Mouse (Mus musculus) myocyte (in vitro differentiated cells): ENCODE measurements around the gene Cyp4v3. TPM values are rescaled to one million over a fixed set of nuclear protein-coding genes. Genes with fewer than 3 reads are reported as not detected.

ENCODE experiments used
- H3K27me3 ChIP-seq: one replicate; pipeline ENCODE4 v1.6.1; 2011; ENCODE audit not compliant: control insufficient read depth, insufficient read depth, insufficient read length
- H3K36me3 ChIP-seq: one replicate; pipeline ENCODE4 v1.6.1; 2011; ENCODE audit not compliant: control insufficient read depth, insufficient read depth
- H3K4me2 ChIP-seq: one replicate; pipeline ENCODE4 v1.6.1; 2011; ENCODE audit warnings: low read depth, control low read depth
- H3K4me3 ChIP-seq: one replicate; pipeline ENCODE4 v1.5.1; 2011; ENCODE audit warnings: mild to moderate bottlenecking, control low read depth, moderate library complexity
- H3K79me2 ChIP-seq: one replicate; pipeline ENCODE4 v1.6.1; 2011; ENCODE audit not compliant: control insufficient read depth, insufficient read depth
- H3ac ChIP-seq: one replicate; pipeline ENCODE4 v1.6.1; 2011; ENCODE audit not compliant: control insufficient read depth, insufficient read length
- CEBPB ChIP-seq: IDR thresholded peaks from 2 replicates; pipeline ENCODE4 v1.6.1; 2011; ENCODE audit warnings: mild to moderate bottlenecking, moderate library complexity; ENCODE audit not compliant: poor library complexity, insufficient read depth, severe bottlenecking
- E2F4 ChIP-seq: IDR thresholded peaks from one replicate; pipeline ENCODE4 v1.6.1; 2011; ENCODE audit warnings: mild to moderate bottlenecking, control low read depth, moderate library complexity; ENCODE audit not compliant: insufficient read depth
- MAX ChIP-seq: IDR thresholded peaks from one replicate; pipeline ENCODE4 v1.6.1; 2011; ENCODE audit warnings: low read depth, mild to moderate bottlenecking, control low read depth
- MYOD1 ChIP-seq, 3 experiments: IDR thresholded peaks; one replicate each; pipeline ENCODE4 v1.6.1; 2011; ENCODE audit warnings: control low read depth in 2 of 3, low read depth in 2 of 3, mild to moderate bottlenecking in 2 of 3, moderate library complexity in 1 of 3; ENCODE audit not compliant: insufficient read length in 2 of 3, control insufficient read depth in 1 of 3
- MYOG ChIP-seq, 3 experiments: IDR thresholded peaks; one replicate each; pipeline ENCODE4 v1.6.1; 2011; ENCODE audit warnings: control low read depth in 2 of 3, low read depth in 2 of 3, mild to moderate bottlenecking in 2 of 3; ENCODE audit not compliant: insufficient read length in 2 of 3, control insufficient read depth in 1 of 3, insufficient read depth in 1 of 3
- POLR2A ChIP-seq: IDR thresholded peaks from one replicate; pipeline ENCODE4 v1.6.1; 2011; ENCODE audit warnings: low read depth, mild to moderate bottlenecking, control low read depth, moderate library complexity; ENCODE audit not compliant: insufficient read length
- POLR2AphosphoS2 ChIP-seq: IDR thresholded peaks from one replicate; pipeline ENCODE4 v1.6.1; 2011; ENCODE audit warnings: low read depth, control low read depth; ENCODE audit not compliant: insufficient read length
- REST ChIP-seq: IDR thresholded peaks from one replicate; pipeline ENCODE4 v1.6.1; 2011; ENCODE audit warnings: mild to moderate bottlenecking, control low read depth, moderate library complexity; ENCODE audit not compliant: insufficient read depth, insufficient read length
- SRF ChIP-seq: IDR thresholded peaks from one replicate; pipeline ENCODE4 v1.6.1; 2011; ENCODE audit warnings: low read depth; ENCODE audit not compliant: control insufficient read depth, insufficient read length
- TCF12 ChIP-seq: IDR thresholded peaks from one replicate; pipeline ENCODE4 v1.6.1; 2011; ENCODE audit warnings: mild to moderate bottlenecking, control low read depth; ENCODE audit not compliant: poor library complexity, insufficient read depth, severe bottlenecking
- TCF3 ChIP-seq: IDR thresholded peaks from one replicate; pipeline ENCODE4 v1.6.1; 2011; ENCODE audit warnings: low read depth, control low read depth; ENCODE audit not compliant: insufficient read length
- USF1 ChIP-seq: IDR thresholded peaks from one replicate; pipeline ENCODE4 v1.6.1; 2011; ENCODE audit warnings: low read depth, mild to moderate bottlenecking, control low read depth, moderate library complexity
- polyA plus RNA-seq: library from polyadenylated mRNA; unstranded; fragments of >200 nt; fragmentation: generic; extraction: Trizol; gene quantifications from one replicate; pipeline ENCODE4 v1.2.1, GENCODE M21; 2012; ENCODE audit warnings: missing spikeins

The Cyp4v3 gene
- polyA plus RNA-seq, 1 experiment: 0.02 TPM

DNA sequence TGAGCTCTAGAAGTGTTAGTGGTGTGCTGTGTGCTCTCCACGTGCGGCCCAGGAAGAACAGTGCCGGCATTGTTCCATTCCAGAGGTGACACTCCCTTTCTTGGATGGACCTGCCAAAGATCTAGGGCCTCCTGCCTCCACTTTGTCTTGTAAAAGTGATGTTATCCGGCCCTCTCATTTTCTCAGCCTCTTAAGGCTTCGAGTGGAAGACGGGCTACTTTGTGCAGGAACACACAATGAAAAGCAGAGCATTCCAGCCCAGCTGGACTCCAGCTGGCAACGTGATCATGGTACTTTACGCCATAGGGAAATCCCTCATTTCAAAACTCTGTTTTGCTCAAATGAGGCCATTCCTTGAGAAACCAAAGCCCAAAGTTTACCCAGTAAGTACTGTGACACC, 66.0 kb downstream of the Cyp4v3 start:
- Histone ChIP-seq H3K4me2 (no peak overlapping the region), H3K27me3 (no peaks in the 10 kb centered on the region), H3K79me2 (no peaks in the 10 kb centered on the region), H3K36me3 (no peaks in the 10 kb centered on the region), H3K4me3 (no peak overlapping the region), H3ac (no peak overlapping the region)
- TF ChIP-seq MAX (no peak), CEBPB (no peak), SRF (no peak), POLR2AphosphoS2 (no peak), USF1 (no peak), POLR2A (no peak), MYOG (IDR thresholded peaks at IDR 0.05; ENCODE audit: control insufficient read depth in 1 of 3, insufficient read depth in 1 of 3, insufficient read length in 2 of 3, low read depth in 2 of 3) (no peak), TCF3 (no peak), E2F4 (no peak), MYOD1 (IDR thresholded peaks at IDR 0.05; ENCODE audit: control insufficient read depth in 1 of 3, insufficient read length in 2 of 3, low read depth in 2 of 3) (no peak), TCF12 (no peak), REST (no peak)

DNA sequence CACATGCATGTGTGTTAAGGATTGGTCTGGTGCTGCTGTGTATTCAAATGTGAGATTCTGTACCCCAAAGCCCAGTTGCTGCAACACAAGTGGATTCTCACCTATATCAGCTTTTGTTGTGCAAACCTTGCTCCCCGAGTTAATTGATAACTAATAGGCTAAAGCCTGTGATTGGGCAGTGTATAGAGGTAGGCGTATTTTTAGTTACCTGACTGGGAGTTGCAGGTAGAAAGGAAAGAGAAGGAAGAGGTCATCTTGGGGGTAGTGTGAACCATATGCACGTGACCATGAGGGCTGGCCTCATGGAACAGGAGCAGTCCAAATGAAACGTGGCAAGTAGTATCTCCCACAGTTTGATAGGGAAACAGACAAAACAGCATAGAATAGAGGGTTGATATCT, 68.1 kb downstream of the Cyp4v3 start:
- Histone ChIP-seq H3K27me3 (no peaks in the 10 kb centered on the region), H3K79me2 (no peaks in the 10 kb centered on the region), H3K36me3 (no peaks in the 10 kb centered on the region), H3K4me2 (no peak overlapping the region), H3ac (no peak overlapping the region), H3K4me3 (no peak overlapping the region)
- TF ChIP-seq CEBPB (no peak), POLR2AphosphoS2 (no peak), TCF3 (no peak), SRF (no peak), USF1 (no peak), TCF12 (no peak), REST (no peak), POLR2A (no peak), MAX (no peak)

DNA sequence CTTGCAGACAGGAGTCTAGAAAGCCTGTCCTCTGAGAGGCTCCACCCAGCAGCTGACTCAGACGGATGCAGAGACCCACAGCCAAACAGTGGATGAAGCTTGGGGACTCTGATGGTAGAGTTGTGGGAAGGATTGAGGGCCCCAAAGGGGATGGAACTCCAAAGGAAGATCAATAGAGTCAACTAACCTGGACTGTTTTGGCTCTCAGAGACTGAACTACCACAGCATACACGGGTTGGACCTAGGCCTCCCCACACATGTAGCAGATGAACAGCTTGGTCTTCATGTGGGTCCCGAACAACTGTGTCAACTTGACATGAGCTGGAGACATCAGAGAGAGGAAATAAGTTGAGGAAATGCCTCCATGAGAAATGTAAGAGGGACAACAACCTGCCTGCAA, 70.2 kb downstream of the Cyp4v3 start:
- TF ChIP-seq USF1 (no peak), POLR2AphosphoS2 (no peak), SRF (no peak), MYOD1 (IDR thresholded peaks at IDR 0.05; ENCODE audit: control insufficient read depth in 1 of 3, insufficient read length in 2 of 3, low read depth in 2 of 3) (no peak), E2F4 (no peak)
- no peak overlapping the region for H3ac ChIP-seq
- H3K4me3 ChIP-seq: no peak overlapping the region
- H3K27me3 ChIP-seq: no peaks in the 10 kb centered on the region
- no peaks in the 10 kb centered on the region for H3K36me3 ChIP-seq
- H3K4me2 ChIP-seq: no peak overlapping the region
- no peaks in the 10 kb centered on the region for H3K79me2 ChIP-seq

DNA sequence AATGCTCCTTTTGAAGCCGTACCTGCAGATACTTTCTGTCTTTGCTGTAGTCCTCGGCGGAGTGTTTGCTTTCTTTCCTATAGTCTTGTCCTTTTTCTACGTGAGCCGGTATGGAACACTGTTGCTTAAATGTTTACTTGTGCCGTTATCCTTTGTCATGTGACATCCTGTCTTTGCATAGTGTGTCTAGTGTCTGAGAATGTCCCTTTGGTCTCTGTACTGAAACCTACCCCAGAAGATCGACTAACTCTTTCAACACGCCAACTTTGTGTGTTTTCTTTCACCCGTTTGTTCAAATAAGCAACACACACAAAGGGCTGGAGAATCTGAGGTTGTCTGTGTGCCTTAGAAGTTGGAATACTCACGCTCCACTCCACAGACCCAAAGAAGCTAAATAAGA, 71.1 kb downstream of the Cyp4v3 start, which contains the start of gene F11:
Gene F11 (minus strand): TSS at position 112 of the 400 bp plus-strand sequence.
- no peak within 1 kb of the TSS for H3ac ChIP-seq
- H3K79me2 ChIP-seq: no peaks in the 10 kb centered on the region
- no peaks in the 10 kb centered on the region for H3K36me3 ChIP-seq
- no peak within 1 kb of the TSS for H3K4me2 ChIP-seq
- TF ChIP-seq POLR2A (no peak), CEBPB (no peak), TCF12 (no peak), SRF (no peak), POLR2AphosphoS2 (no peak), MYOG (IDR thresholded peaks at IDR 0.05; ENCODE audit: control insufficient read depth in 1 of 3, insufficient read depth in 1 of 3, insufficient read length in 2 of 3, low read depth in 2 of 3) (no peak), TCF3 (no peak), USF1 (no peak), MAX (no peak), REST (no peak), MYOD1 (IDR thresholded peaks at IDR 0.05; ENCODE audit: control insufficient read depth in 1 of 3, insufficient read length in 2 of 3, low read depth in 2 of 3) (no peak), E2F4 (no peak)
- no peak within 1 kb of the TSS for H3K4me3 ChIP-seq
- H3K27me3 ChIP-seq: no peaks in the 10 kb centered on the region

DNA sequence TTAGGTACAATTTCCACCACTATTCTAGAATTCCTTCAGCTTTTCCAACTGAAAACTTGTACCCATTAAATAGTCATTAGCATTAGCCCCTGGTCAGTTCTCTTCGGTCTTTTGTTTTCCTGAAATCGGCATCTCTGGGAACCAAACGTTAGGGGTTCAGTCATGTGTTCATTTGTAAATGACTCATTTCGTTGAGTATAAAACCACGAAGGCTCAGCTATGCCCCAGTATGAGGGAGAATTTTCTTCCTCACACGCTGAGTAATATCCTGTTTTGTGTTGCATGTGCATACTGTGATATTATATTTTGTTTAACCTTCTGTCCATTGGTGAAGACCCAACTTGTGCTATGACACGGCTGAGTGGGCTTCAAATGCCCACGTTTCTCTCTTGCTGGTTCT, 74.6 kb downstream of the Cyp4v3 start:
- H3K4me3 ChIP-seq: no peak overlapping the region
- no peak overlapping the region for H3ac ChIP-seq
- H3K36me3 ChIP-seq: no peaks in the 10 kb centered on the region
- no peaks in the 10 kb centered on the region for H3K27me3 ChIP-seq
- TF ChIP-seq MYOG (IDR thresholded peaks at IDR 0.05; ENCODE audit: control insufficient read depth in 1 of 3, insufficient read depth in 1 of 3, insufficient read length in 2 of 3, low read depth in 2 of 3): no peak
- H3K4me2 ChIP-seq: peak overlapping the region; percentile 27
- no peaks in the 10 kb centered on the region for H3K79me2 ChIP-seq
